Comparison of ENCODE assay signal across 12 mouse cellular contexts in genomic region chr14:71673837-71674236, GRCm38 (mm10).
A peak's percentile ranks its signal among the peaks of the same experiment; 100 is the strongest.
DNase-seq lines count a peak whose midpoint lies in the region; ATAC-seq and TF ChIP-seq lines count a peak whose summit lies in the region.
"Had no signal": no experiment of that assay in that cellular context is flagged by ENCODE, and none has a peak within 500 bp of the region (broad histone marks: within the 10 kb centered on the region; RNA-seq: fewer than 3 reads in every experiment).

No protein-coding gene starts in this region.

- 47% methylated on average over 2 of the region's 2 CpGs for WGBS in heart, adult 2 months
- WGBS in liver, postnatal 0 days (ENCODE audit: insufficient replicate concordance): 75% methylated on average over 2 of the region's 2 CpGs
- WGBS in lung, postnatal 0 days: 65% methylated on average over 2 of the region's 2 CpGs

- no peaks in the 10 kb centered on the region for H3K79me2 ChIP-seq in heart, adult 2 months (replicated peaks; ENCODE audit: control insufficient read depth, insufficient read depth, low read length)

- no peak for TF ChIP-seq POLR2A in heart, adult 2 months (IDR thresholded peaks at IDR 0.05; ENCODE audit: insufficient read depth, low read depth, low read length)

- intact Hi-C loops in heart, adult 2 months (cut with DNase I): loop anchor here (5.0 kb wide), 1 partner anchor 197 kb away; no protein-coding TSS in a partner anchor
- intact Hi-C loops in heart, postnatal 25 days (cut with DNase I): loop anchor here (5.0 kb wide), 1 partner anchor 892 kb away; no protein-coding TSS in a partner anchor
- intact Hi-C loops in left cerebral cortex, postnatal 4 days (cut with DNase I): no loop called here

- no peak overlapping the region for H3K4me3 ChIP-seq in heart, adult 2 months
- H3K4me3 ChIP-seq in liver, postnatal 0 days (ENCODE audit: low read depth, low read length): no peak overlapping the region
- H3K4me3 ChIP-seq in lung, postnatal 0 days (ENCODE audit: low read depth, low read length): no peak overlapping the region
- H3K4me3 ChIP-seq: heart, embryonic 13.5 days; limb, embryonic 13.5 days had no signal

- H3K9me3 ChIP-seq in liver, postnatal 0 days (ENCODE audit: low read length): no peaks in the 10 kb centered on the region
- no peaks in the 10 kb centered on the region for H3K9me3 ChIP-seq in lung, postnatal 0 days (ENCODE audit: low read length)
- H3K9me3 ChIP-seq: heart, embryonic 13.5 days; limb, embryonic 13.5 days had no signal

- no peak overlapping the region for H3K27ac ChIP-seq in heart, adult 2 months
- H3K27ac ChIP-seq in liver, postnatal 0 days (ENCODE audit: low read depth): no peak overlapping the region
- H3K27ac ChIP-seq in lung, postnatal 0 days (ENCODE audit: low read length): no peak overlapping the region
- H3K27ac ChIP-seq: heart, embryonic 13.5 days; limb, embryonic 13.5 days had no signal

- H3K9ac ChIP-seq in heart, adult 2 months (ENCODE audit: low read depth, low read length): no peak overlapping the region
- no peak overlapping the region for H3K9ac ChIP-seq in liver, postnatal 0 days (replicated peaks)
- no peak overlapping the region for H3K9ac ChIP-seq in lung, postnatal 0 days (replicated peaks; ENCODE audit: low read depth)
- H3K9ac ChIP-seq: heart, embryonic 13.5 days; limb, embryonic 13.5 days had no signal

- ATAC-seq in liver, postnatal 0 days: no peak
- no peak for ATAC-seq in lung, postnatal 0 days

- H3K4me1 ChIP-seq in heart, adult 2 months (ENCODE audit: control insufficient read depth, insufficient read depth, low read length): no peaks in the 10 kb centered on the region
- H3K4me1 ChIP-seq in liver, postnatal 0 days (ENCODE audit: insufficient read depth): no peaks in the 10 kb centered on the region
- H3K4me1 ChIP-seq in lung, postnatal 0 days (ENCODE audit: insufficient read depth, low read depth, low read length): no peaks in the 10 kb centered on the region
- H3K4me1 ChIP-seq: heart, embryonic 13.5 days; limb, embryonic 13.5 days had no signal

- no peak for TF ChIP-seq CTCF in heart, adult 2 months (IDR thresholded peaks at IDR 0.05)
- no peak for TF ChIP-seq CTCF in liver, postnatal 0 days (IDR thresholded peaks at IDR 0.05; ENCODE audit: low read depth)
- TF ChIP-seq CTCF in lung, postnatal 0 days (IDR thresholded peaks at IDR 0.05): no peak

- H3K36me3 ChIP-seq in heart, adult 2 months (ENCODE audit: control insufficient read depth, insufficient read depth, low read length): no peaks in the 10 kb centered on the region
- no peaks in the 10 kb centered on the region for H3K36me3 ChIP-seq in liver, postnatal 0 days (replicated peaks; ENCODE audit: insufficient read depth, low read length)
- H3K36me3 ChIP-seq in lung, postnatal 0 days (ENCODE audit: insufficient read depth, low read length): no peaks in the 10 kb centered on the region
- H3K36me3 ChIP-seq: heart, embryonic 13.5 days; limb, embryonic 13.5 days had no signal

- peak; percentile 35 to 47 for DNase-seq in heart, adult 2 months
- no peak for DNase-seq in heart, postnatal 25 days (ENCODE audit: low spot score)
- DNase-seq in ovary, postnatal 36 days (ENCODE audit: low spot score): peak; percentile 14
- no peak for DNase-seq in ovary, adult 18-20 months (ENCODE audit: low spot score)
- DNase-seq in cerebellum, postnatal 14 days: peak; percentile 99
- peak; percentile 88 for DNase-seq in left cerebral cortex, postnatal 4 days
- no peak for DNase-seq in liver, postnatal 0 days
- DNase-seq in lung, postnatal 0 days (ENCODE audit: low spot score): no peak
- DNase-seq: lung, postnatal 4 days; thymus, postnatal 25 days had no signal

- no peaks in the 10 kb centered on the region for H3K27me3 ChIP-seq in heart, adult 2 months (ENCODE audit: control insufficient read depth, insufficient read depth, low read length)
- no peaks in the 10 kb centered on the region for H3K27me3 ChIP-seq in liver, postnatal 0 days (ENCODE audit: insufficient read depth, low read length)
- H3K27me3 ChIP-seq in lung, postnatal 0 days (replicated peaks; ENCODE audit: insufficient read depth, low read length): no peaks in the 10 kb centered on the region
- H3K27me3 ChIP-seq: heart, embryonic 13.5 days had no signal

- no peak for TF ChIP-seq EP300 in heart, adult 2 months (IDR thresholded peaks at IDR 0.05; ENCODE audit: insufficient read depth, low read depth, low read length)
- TF ChIP-seq EP300 in liver, postnatal 0 days (IDR thresholded peaks at IDR 0.05; ENCODE audit: low read depth): no peak
- no peak for TF ChIP-seq EP300 in lung, postnatal 0 days (IDR thresholded peaks at IDR 0.05)

- H3K4me2 ChIP-seq in liver, postnatal 0 days (ENCODE audit: low read depth, low read length): no peak overlapping the region
- no peak overlapping the region for H3K4me2 ChIP-seq in lung, postnatal 0 days (replicated peaks; ENCODE audit: low read depth, low read length)
- H3K4me2 ChIP-seq: heart, embryonic 13.5 days; limb, embryonic 13.5 days had no signal

Comparison
In these comparisons a context has a peak if more than half of its experiments do, and no peak if none do; other contexts are left out.
1. DNase-seq: peak in heart, adult 2 months (2 of 2), ovary, postnatal 36 days (single experiment), cerebellum, postnatal 14 days (2 of 2) and left cerebral cortex, postnatal 4 days (single experiment); none in heart, postnatal 25 days (single experiment), ovary, adult 18-20 months (single experiment), liver, postnatal 0 days (single experiment) and lung, postnatal 0 days (single experiment).